Mouse (Mus musculus): ENCODE data around the gene Traf3. TPM values are rescaled to one million over a fixed set of nuclear protein-coding genes. Genes with fewer than 3 reads are reported as not detected.
A peak's percentile ranks its signal among the peaks of the same experiment; 100 is the strongest.

Gene Traf3
- polyA plus RNA-seq (2014; fragmentation: Nextera tagmentation; extraction: Ambion mirVana), result 8.3 and 10.2 TPM in 2 replicates

GRCm38 (mm10) chr12:111165831-111166591 is at the start of gene Traf3:
Gene Traf3 (plus strand): TSS chr12:111166370.
- Histone ChIP-seq H3K9ac (replicated peaks; ENCODE audit: low read length) (peak within 1 kb of the TSS; percentile 85), H3K9me3 (replicated peaks; ENCODE audit: control insufficient read depth, low read length) (no peaks in the 10 kb centered on the region), H3K4me2 (ENCODE audit: low read depth, low read length) (peak within 1 kb of the TSS; percentile 80), H3K4me3 (ENCODE audit: low read depth, low read length) (peak within 1 kb of the TSS; percentile 85), H3K36me3 (replicated peaks; ENCODE audit: control insufficient read depth, insufficient read depth, low read depth, low read length) (no peaks in the 10 kb centered on the region), H3K4me1 (ENCODE audit: control insufficient read depth, insufficient read depth, low read length) (no peaks in the 10 kb centered on the region; the same call in none of the 2 replicates), H3K27ac (replicated peaks; ENCODE audit: low read depth, low read length) (peak within 1 kb of the TSS; percentile 78), H3K27me3 (ENCODE audit: control insufficient read depth, insufficient read depth, low read length) (no peaks in the 10 kb centered on the region)
- WGBS, result 8% methylated on average over 52 of the region's 105 CpGs
- DNase-seq (ENCODE audit: low spot score) (peak; percentile 82), ATAC-seq (replicated peaks; ENCODE audit: insufficient number of reproducible peaks, low FRiP score, low TSS enrichment, low read depth) (peak; percentile 41; the same call in 1 of the 2 replicates)

GRCm38 (mm10) chr12:111119506-111120085 is 46.6 kb upstream of the Traf3 start:
- Histone ChIP-seq H3K4me3 (ENCODE audit: low read depth, low read length) (no peak overlapping the region), H3K27ac (replicated peaks; ENCODE audit: low read depth, low read length) (no peak overlapping the region), H3K9me3 (replicated peaks; ENCODE audit: control insufficient read depth, low read length) (no peaks in the 10 kb centered on the region), H3K4me2 (ENCODE audit: low read depth, low read length) (no peak overlapping the region), H3K9ac (replicated peaks; ENCODE audit: low read length) (no peak overlapping the region), H3K27me3 (ENCODE audit: control insufficient read depth, insufficient read depth, low read length) (no peaks in the 10 kb centered on the region), H3K4me1 (ENCODE audit: control insufficient read depth, insufficient read depth, low read length) (no peaks in the 10 kb centered on the region), H3K36me3 (replicated peaks; ENCODE audit: control insufficient read depth, insufficient read depth, low read depth, low read length) (no peaks in the 10 kb centered on the region; the same call in 1 of the 2 replicates)
- WGBS, result 89% methylated on average over 5 of the region's 5 CpGs
- ATAC-seq (replicated peaks; ENCODE audit: insufficient number of reproducible peaks, low FRiP score, low TSS enrichment, low read depth) (no peak), DNase-seq (ENCODE audit: low spot score) (no peak)

DNA sequence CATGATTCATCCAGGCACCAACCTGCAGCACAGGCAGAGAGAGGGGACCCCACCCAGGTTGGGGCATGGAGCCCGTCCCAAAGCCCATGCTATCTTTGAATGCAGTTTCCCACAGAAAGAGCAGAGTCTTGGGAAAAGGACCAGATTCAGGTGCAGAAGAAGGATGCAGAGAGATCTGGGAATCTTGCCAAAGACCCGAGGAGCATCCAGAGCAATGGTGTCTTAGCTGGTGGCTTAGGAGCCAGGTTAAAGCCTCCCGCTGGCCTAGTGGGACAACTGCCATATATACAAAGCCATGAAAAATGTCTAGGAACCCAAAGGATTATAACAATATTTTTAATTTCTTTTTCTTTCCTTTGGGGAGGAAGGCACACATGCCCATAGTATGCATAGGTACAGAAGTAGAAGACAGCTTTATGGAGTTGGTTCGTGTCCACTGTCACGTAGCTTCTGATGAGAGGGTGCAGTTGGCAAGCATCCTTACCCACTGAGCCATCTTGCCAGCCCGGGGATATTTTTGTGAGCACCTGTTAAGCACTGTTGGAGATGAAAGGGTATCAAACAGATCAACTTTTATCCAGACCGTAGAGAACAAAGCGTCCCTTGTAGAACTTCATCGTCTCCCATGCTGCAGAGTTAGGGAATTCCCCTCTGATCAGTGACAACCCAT is 45.1 kb upstream of the Traf3 start:
- Histone ChIP-seq H3K4me3 (ENCODE audit: low read depth, low read length) (no peak overlapping the region), H3K4me2 (ENCODE audit: low read depth, low read length) (no peak overlapping the region), H3K9me3 (replicated peaks; ENCODE audit: control insufficient read depth, low read length) (no peaks in the 10 kb centered on the region), H3K36me3 (replicated peaks; ENCODE audit: control insufficient read depth, insufficient read depth, low read depth, low read length) (no peaks in the 10 kb centered on the region; the same call in 1 of the 2 replicates), H3K9ac (replicated peaks; ENCODE audit: low read length) (no peak overlapping the region), H3K27ac (replicated peaks; ENCODE audit: low read depth, low read length) (no peak overlapping the region), H3K27me3 (ENCODE audit: control insufficient read depth, insufficient read depth, low read length) (no peaks in the 10 kb centered on the region), H3K4me1 (ENCODE audit: control insufficient read depth, insufficient read depth, low read length) (no peaks in the 10 kb centered on the region)
- WGBS, result 91% methylated on average over 9 of the region's 9 CpGs
- ATAC-seq (replicated peaks; ENCODE audit: insufficient number of reproducible peaks, low FRiP score, low TSS enrichment, low read depth) (no peak), DNase-seq (ENCODE audit: low spot score) (no peak)

- Histone ChIP-seq H3K27me3 (ENCODE audit: control insufficient read depth, insufficient read depth, low read length) (no peaks in the 10 kb centered on the region), H3K36me3 (replicated peaks; ENCODE audit: control insufficient read depth, insufficient read depth, low read depth, low read length) (no peaks in the 10 kb centered on the region; the same call in 1 of the 2 replicates), H3K9me3 (replicated peaks; ENCODE audit: control insufficient read depth, low read length) (no peaks in the 10 kb centered on the region), H3K27ac (replicated peaks; ENCODE audit: low read depth, low read length) (no peak overlapping the region), H3K4me1 (ENCODE audit: control insufficient read depth, insufficient read depth, low read length) (no peaks in the 10 kb centered on the region), H3K9ac (replicated peaks; ENCODE audit: low read length) (no peak overlapping the region), H3K4me3 (ENCODE audit: low read depth, low read length) (no peak overlapping the region), H3K4me2 (ENCODE audit: low read depth, low read length) (no peak overlapping the region)
- ATAC-seq (replicated peaks; ENCODE audit: insufficient number of reproducible peaks, low FRiP score, low TSS enrichment, low read depth) (no peak), DNase-seq (ENCODE audit: low spot score) (no peak)
Measured at GRCm38 (mm10) chr12:111122332-111122852, 43.8 kb upstream of the Traf3 start.

GRCm38 (mm10) chr12:111124601-111125260 is 41.4 kb upstream of the Traf3 start:
- no peak for DNase-seq (ENCODE audit: low spot score)
- no peak overlapping the region for H3K27ac ChIP-seq (replicated peaks; ENCODE audit: low read depth, low read length)
- H3K9me3 ChIP-seq (replicated peaks; ENCODE audit: control insufficient read depth, low read length), result no peaks in the 10 kb centered on the region
- no peak for ATAC-seq (replicated peaks; ENCODE audit: insufficient number of reproducible peaks, low FRiP score, low TSS enrichment, low read depth)
- no peaks in the 10 kb centered on the region for H3K4me1 ChIP-seq (ENCODE audit: control insufficient read depth, insufficient read depth, low read length)
- no peaks in the 10 kb centered on the region for H3K36me3 ChIP-seq (replicated peaks; ENCODE audit: control insufficient read depth, insufficient read depth, low read depth, low read length)
- H3K9ac ChIP-seq (replicated peaks; ENCODE audit: low read length), result no peak overlapping the region
- WGBS, result 79% methylated on average over 14 of the region's 14 CpGs
- H3K4me2 ChIP-seq (ENCODE audit: low read depth, low read length), result no peak overlapping the region
- no peaks in the 10 kb centered on the region for H3K27me3 ChIP-seq (ENCODE audit: control insufficient read depth, insufficient read depth, low read length)
- no peak overlapping the region for H3K4me3 ChIP-seq (ENCODE audit: low read depth, low read length)

DNA sequence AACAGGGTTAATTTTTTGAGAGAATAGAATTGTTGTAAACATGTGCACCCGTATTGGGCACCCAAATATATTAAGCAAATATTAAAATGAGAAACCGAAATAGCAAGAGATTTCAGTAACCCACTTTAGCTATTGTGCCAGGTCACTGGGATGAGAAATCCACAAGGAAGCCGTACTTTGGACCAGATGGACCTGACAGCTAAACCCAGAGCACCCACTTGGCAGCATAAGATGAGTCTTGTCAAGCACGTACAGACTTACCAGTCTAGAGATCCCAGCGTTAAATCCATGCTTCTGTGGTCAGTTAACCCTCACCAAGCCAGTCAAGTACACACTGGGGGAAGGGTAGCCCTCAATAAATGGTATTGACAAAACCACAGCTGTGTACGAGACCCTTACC is 40.5 kb upstream of the Traf3 start:
- no peak for ATAC-seq (replicated peaks; ENCODE audit: insufficient number of reproducible peaks, low FRiP score, low TSS enrichment, low read depth)
- H3K4me3 ChIP-seq (ENCODE audit: low read depth, low read length), result no peak overlapping the region

DNA sequence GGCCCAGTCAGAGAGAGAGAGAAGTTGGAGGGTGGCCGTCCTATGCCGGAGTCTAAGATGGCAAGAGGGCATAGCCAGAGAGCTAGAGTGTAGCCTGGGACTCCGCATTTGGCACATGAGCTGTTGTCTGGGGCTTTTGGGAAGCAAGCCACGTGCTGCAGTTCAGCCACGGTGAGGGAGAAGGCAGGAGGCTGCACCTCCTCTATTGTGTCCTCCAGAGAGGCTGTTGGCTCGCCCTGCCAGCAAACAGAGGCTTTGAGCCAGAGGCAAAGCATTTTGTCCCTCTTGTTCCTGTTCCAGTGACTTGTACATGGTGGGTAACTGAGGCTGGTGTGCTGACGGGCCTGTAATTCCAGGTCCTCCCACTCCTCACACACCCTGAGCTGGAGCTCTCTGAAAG is 32.0 kb upstream of the Traf3 start:
- Histone ChIP-seq H3K27ac (replicated peaks; ENCODE audit: low read depth, low read length) (no peak overlapping the region), H3K9ac (replicated peaks; ENCODE audit: low read length) (no peak overlapping the region), H3K4me2 (ENCODE audit: low read depth, low read length) (no peak overlapping the region), H3K4me3 (ENCODE audit: low read depth, low read length) (no peak overlapping the region), H3K9me3 (replicated peaks; ENCODE audit: control insufficient read depth, low read length) (no peaks in the 10 kb centered on the region), H3K4me1 (ENCODE audit: control insufficient read depth, insufficient read depth, low read length) (no peaks in the 10 kb centered on the region), H3K27me3 (ENCODE audit: control insufficient read depth, insufficient read depth, low read length) (no peaks in the 10 kb centered on the region), H3K36me3 (replicated peaks; ENCODE audit: control insufficient read depth, insufficient read depth, low read depth, low read length) (no peaks in the 10 kb centered on the region)
- DNase-seq (ENCODE audit: low spot score) (no peak), ATAC-seq (replicated peaks; ENCODE audit: insufficient number of reproducible peaks, low FRiP score, low TSS enrichment, low read depth) (no peak)
- 83% methylated on average over 7 of the region's 7 CpGs for WGBS

More for the DNA sequence above, 40.5 kb upstream of the Traf3 start:
- WGBS, result 74% methylated on average over 6 of the region's 6 CpGs
- no peak for DNase-seq (ENCODE audit: low spot score)
- Histone ChIP-seq H3K9ac (replicated peaks; ENCODE audit: low read length) (no peak overlapping the region), H3K27me3 (ENCODE audit: control insufficient read depth, insufficient read depth, low read length) (no peaks in the 10 kb centered on the region), H3K36me3 (replicated peaks; ENCODE audit: control insufficient read depth, insufficient read depth, low read depth, low read length) (no peaks in the 10 kb centered on the region), H3K27ac (replicated peaks; ENCODE audit: low read depth, low read length) (no peak overlapping the region), H3K4me1 (ENCODE audit: control insufficient read depth, insufficient read depth, low read length) (no peaks in the 10 kb centered on the region), H3K4me2 (ENCODE audit: low read depth, low read length) (no peak overlapping the region), H3K9me3 (replicated peaks; ENCODE audit: control insufficient read depth, low read length) (no peaks in the 10 kb centered on the region)

All from embryonic facial prominence, embryonic 11.5 days (tissue).